Mouse (Mus musculus) retina, embryonic 14.5 days (tissue): ENCODE measurements at regions not wholly inside any gene's neighbourhood (a gene's known extent, or its start where the extent isn't known, plus 50 kb on each side); places are given as distances from the start of the nearest gene placed in this dataset.
A peak's percentile ranks its signal among the peaks of the same experiment; 100 is the strongest.

Experiments used
- DNase-seq: peaks from one replicate; pipeline ENCODE4 v3.0.0-alpha.2; 2015; ENCODE audit warnings: low spot score

- DNase-seq: no peak
Measured at GRCm38 (mm10) chr2:149724279-149724678, 104.7 kb upstream of the Syndig1 start.

DNA sequence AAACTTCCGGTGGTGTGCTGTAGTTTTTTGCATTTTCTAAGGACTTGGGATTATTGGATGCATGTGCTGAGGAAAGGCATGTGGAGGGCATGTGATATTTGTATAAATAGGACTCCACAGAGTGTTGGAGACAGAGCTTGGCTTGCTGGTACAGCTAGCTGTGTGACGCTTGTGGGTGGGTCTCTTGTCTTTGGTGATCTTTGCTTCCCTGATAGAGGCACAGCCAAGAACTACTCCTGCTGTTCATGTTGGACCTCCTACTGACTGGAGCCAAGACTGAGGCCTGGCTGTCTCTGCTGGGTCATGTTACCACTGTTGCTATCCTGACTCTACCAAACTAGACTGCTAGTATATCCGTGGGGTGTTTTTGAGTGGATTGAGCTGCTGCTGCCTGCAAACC lies 103.1 kb upstream of the Syndig1 start:
- no peak for DNase-seq

DNA sequence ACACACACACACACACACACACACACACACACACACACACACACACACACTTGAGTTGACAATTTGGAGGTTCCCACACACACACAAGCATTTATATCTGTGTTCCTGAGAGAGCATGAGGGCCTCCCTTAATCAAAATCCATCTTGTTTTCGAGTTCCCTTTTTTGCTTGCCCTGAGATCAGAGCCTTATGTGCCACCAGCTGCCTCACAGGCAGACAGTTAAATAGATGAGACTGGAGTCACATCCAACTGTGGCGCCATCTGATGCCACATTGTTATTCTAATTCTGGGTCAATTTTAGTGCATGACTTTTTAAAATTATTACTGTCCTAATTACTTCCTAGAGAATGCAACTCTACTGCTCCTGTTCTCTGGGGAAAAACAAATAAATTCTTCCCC lies 91.2 kb upstream of the Syndig1 start:
- DNase-seq: no peak

DNA sequence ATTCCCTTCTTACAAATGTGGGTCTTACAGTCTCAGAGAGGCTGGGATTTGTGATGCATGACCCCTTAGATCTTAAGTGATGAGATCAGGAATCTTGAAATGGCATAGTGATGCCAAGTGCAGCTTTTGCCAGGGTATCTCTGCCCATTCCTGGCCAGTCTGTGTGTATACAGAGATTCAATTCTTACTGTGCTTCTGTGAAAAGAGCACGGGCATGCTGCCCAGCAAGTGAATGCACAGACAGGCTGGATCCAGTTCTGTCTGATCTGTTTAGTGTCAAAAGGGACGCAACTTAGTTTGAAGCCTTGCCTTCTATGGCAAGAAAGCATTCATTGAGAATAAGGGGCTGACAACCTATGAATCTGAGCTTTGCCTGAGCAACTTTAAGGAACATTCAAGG lies 89.1 kb upstream of the Syndig1 start:
- DNase-seq: peak; percentile 13

GRCm38 (mm10) chr2:149742661-149743060 lies 86.3 kb upstream of the Syndig1 start:
- no peak for DNase-seq

- DNase-seq: no peak
Measured at GRCm38 (mm10) chr2:149748240-149748822, 80.7 kb upstream of the Syndig1 start.

- no peak for DNase-seq
Measured at GRCm38 (mm10) chr2:149759151-149759550, 69.9 kb upstream of the Syndig1 start.

GRCm38 (mm10) chr2:149763864-149764263 lies 65.1 kb upstream of the Syndig1 start:
- DNase-seq: no peak

DNA sequence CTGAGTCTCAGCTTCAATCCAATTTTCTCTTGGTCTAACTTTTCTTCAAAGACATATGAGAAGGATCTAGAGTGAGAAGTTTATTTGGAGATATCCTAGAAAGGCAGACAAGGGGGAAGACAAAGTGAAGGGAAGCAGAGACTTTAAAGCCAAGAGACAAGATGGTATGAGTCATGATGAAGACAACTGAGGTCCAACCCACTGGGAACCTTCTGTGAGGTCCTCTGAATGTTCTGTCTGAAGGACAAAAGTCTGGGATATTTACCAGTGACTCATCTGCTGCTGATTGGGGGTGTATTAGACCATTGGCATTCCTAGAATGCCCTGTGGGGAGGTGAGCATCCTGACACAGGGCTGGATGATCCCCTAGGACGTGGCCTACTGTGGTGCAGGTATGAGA lies 61.0 kb upstream of the Syndig1 start:
- no peak for DNase-seq

DNA sequence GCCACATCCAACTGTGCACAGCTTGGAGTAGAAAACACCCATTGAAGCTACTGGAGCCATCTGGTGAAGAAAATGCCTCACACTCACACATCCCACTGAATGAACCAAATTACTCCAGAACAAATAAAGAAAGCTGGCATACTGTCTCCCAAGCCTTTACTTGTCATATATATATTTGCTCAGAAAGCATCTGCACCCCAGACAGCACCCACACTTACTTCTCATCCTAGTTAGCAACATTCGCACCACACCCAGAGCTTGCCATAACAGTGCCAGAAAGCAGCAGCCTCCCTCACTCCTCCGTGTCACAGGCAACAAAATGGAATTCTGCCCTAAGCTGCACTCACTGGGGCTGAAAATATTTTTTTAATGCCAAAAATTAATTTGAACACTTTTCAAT lies 60.5 kb upstream of the Syndig1 start:
- DNase-seq: no peak

GRCm38 (mm10) chr2:149777316-149777715 lies 51.7 kb upstream of the Syndig1 start:
- DNase-seq: no peak
